Mouse (Mus musculus) intestine, embryonic 14.5 days (tissue): ENCODE measurements around the gene Mrpl46. TPM values are rescaled to one million over a fixed set of nuclear protein-coding genes. Genes with fewer than 3 reads are reported as not detected.

ENCODE experiments used
- polyA plus RNA-seq: library from polyadenylated mRNA; unstranded; fragments of >200 nt; fragmentation: Nextera tagmentation; extraction: Ambion mirVana; gene quantifications from 2 replicates; pipeline ENCODE4 v1.2.1, GENCODE M21; 2014

The Mrpl46 gene
- polyA plus RNA-seq, 1 experiment from 2014 or later: 85.4 TPM

Other genes starting within 250 kb of the Mrpl46 start
- gene Ntrk3, start 45.5 kb downstream of the Mrpl46 start, polyA plus RNA-seq: 3.6 and 4.5 TPM in 2 replicates
- gene Mrps11, start 412 bp downstream of the Mrpl46 start, polyA plus RNA-seq: 71.7 and 73.6 TPM in 2 replicates
- 16.7 and 19.1 TPM in 2 replicates for gene Det1, start 63.7 kb upstream of the Mrpl46 start, polyA plus RNA-seq
- 34.2 and 37.4 TPM in 2 replicates for gene Aen, start 112.3 kb upstream of the Mrpl46 start, polyA plus RNA-seq
- 1.4 and 3.2 TPM in 2 replicates for gene Isg20, start 129.9 kb upstream of the Mrpl46 start, polyA plus RNA-seq